Mouse (Mus musculus): Measurements from ENCODE around the gene B4gat1.
A peak's percentile ranks its signal among the peaks of the same experiment; 100 is the strongest.
"Not testable (repeated sequence)": the region's sequence is repeated elsewhere in the genome, so short reads cannot be mapped to it uniquely, and the experiment has no call there.

Gene B4gat1

DNA sequence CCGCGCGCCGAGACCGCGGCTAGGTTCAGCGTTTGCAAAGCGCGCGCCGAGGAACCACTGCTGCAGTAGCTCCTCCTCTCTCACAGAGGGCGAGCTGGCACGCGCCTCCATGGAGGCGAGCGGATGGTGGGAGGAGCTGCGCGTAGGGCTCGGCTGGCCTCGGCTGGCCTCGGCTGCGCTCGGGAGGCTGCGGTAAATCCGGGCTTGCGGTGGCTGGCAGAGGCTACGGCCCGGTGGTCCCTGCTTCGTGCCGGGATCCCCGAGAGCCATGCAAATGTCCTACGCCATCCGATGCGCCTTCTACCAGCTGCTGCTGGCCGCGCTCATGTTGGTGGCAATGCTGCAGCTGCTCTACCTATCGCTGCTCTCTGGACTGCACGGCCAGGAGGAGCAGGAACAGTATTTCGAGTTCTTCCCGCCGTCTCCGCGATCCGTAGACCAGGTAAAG is at the start of gene B4gat1, which contains the start of gene AC124502.3:
B4gat1 (plus strand) TSS at position 118 of the 448 bp plus-strand sequence.
AC124502.3 (plus strand) TSS at position 183 of the 448 bp plus-strand sequence.
- DNase-seq = peak; percentile 89

DNA sequence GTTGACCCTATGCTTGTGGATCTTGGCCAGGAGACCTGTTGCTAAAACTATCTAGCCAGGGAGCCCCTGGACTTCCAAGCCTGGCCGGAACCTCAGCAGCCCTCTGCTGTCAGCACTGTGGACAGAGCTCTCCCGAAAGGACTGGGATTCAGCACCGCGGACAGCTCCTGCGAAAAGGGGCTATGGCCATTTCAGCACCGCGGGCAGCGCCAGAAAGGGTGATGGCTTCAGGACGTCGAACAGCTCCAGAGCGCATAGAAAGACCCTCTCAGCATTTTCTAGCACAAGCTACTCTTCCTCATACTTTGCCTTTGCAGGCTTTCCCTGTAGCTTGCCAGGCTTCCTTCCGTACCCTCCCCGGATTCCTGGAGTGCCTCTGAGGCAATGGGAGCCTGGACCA is 49.6 kb upstream of the B4gat1 start:
- DNase-seq = peak; percentile 92

DNA sequence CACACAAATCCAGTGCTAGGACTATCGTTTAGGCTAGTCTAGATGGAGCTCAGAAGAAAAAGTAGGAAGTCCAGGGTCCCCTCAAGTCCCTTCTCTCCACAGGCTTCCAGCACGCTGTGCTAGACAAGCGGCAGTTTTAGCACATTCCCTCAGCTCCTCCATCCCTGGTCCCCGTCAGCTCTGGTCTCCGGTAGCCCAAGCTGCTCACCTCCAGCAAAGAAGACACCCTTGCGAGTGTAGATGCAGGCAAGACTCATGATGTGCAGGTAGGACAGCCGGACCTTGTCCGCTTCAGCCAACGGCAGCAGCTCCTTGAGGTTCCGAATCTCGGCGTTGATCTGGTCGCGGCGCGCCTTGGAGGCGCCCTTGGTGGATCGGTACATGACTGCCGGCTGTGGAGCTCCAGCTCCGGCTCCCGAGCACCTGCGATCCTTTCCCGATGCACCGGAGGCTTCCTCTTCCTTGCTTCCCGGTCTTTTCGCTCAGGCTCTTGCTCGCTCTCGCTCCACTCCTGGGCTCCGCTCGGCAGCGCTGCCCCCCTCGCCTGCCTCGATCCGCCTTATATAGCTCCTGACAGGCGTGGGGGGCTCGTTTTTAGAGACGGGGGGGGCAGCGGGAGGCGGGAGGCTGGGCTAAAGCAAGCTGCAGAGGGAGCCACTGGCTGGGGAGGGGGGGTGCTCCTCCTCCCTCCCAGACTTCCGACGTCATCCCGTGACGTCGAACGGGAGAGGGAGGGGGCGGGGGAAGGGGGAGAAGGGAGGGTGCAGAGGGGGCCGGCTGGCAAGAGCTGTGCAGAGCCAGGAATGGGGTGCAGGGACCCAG is 49.0 kb upstream of the B4gat1 start:
- no peak for DNase-seq

DNA sequence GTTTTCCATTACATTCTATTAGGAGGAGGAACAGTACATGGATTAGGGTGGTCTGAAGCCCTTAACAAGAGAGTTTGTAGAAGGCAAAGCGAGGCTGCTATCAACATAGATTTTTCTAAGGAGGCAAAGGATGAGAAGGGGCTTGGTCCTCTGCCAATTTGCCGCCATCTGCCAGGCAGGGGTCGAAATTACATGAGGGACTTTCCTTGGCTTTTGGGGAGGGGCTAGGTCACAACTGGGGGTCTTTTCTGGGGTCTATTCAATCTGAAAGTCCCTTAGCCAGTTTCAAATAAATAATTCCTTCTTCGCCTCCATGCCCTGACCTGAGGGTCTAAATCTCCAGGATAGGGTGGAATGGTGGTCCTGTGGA is 48.4 kb upstream of the B4gat1 start, which contains the start of gene Npas4:
Npas4 (minus strand) TSS at position 61 of the 370 bp plus-strand sequence.
- DNase-seq = no peak

DNA sequence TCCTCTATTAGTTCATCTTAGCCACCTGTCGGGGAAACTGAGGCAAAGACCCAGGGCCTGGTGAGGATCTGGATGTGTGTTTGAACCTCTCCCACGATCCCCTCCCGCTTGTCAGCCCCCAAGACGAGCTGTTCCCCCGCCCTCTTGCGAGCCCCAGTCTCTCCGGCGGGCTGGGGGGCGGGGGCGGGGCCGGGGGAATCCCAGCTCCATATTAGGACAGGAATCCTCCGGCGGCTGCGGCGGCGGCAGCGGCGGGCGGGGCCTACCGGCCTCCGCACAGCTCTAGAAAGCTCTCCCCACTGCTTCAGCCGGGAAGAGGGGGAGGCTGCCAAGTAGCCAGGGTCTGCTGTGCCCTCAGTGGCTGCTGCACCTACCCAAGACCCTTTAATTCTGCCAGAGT is 47.9 kb upstream of the B4gat1 start:
- DNase-seq = no peak

DNA sequence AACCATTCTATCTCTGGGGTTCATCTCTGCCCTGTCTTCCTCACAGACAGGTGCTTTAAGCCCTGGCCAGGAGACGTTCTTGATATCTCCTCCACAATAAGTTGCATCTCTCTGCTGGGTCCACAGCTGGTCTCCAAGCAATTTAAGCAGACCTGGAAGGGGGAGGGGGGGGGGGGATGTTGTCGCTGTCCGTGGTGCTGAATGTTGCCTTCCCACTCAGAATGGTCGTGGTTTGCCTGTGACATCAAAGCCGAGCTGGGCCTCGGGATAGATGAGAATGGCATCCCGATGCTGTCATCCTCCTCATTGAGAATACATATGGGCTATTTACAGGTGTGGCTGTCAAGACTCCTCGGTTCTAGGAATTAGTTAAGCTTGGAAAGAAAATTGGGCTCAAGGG is 46.3 kb upstream of the B4gat1 start:
- no peak for DNase-seq

DNA sequence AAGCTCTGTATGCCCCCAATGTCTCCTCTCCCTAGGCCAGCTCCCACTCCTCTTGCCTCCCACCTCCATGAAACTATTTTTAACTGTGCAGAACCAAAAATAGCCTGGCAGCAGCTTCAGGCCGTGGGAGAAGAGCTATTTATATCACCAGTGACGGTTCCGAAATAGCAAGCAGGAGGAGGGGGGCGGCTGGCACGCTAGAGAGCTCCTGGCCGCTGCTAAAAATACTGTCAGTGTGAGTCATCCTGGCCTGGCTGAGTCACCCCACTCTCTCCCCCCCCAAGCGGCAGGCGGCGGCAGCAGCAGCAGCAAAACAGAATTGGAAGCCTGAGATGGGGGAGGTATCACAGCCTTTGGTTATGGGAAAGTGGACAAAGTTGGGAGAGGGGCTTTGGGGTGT is 45.7 kb upstream of the B4gat1 start:
- DNase-seq = no peak

DNA sequence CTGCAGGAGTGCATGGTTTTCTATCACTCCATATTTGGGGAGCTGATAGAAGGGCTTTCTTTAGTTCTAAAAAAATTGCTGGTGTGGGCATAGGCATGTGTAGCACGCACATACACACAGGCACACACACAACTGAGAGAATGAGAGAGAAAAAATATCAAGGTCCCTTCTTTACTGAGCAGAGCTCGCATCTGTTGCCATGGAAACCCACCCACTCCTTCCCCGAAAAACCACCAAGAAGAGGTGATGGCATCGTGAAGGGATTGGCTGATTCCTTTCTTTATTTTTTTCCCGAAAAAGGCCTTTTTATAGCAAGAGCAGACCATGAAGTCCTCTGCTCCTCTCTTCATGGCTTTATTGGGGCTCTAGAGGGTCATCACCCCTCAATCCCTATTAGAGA is 44.6 kb upstream of the B4gat1 start:
- DNase-seq = no peak

DNA sequence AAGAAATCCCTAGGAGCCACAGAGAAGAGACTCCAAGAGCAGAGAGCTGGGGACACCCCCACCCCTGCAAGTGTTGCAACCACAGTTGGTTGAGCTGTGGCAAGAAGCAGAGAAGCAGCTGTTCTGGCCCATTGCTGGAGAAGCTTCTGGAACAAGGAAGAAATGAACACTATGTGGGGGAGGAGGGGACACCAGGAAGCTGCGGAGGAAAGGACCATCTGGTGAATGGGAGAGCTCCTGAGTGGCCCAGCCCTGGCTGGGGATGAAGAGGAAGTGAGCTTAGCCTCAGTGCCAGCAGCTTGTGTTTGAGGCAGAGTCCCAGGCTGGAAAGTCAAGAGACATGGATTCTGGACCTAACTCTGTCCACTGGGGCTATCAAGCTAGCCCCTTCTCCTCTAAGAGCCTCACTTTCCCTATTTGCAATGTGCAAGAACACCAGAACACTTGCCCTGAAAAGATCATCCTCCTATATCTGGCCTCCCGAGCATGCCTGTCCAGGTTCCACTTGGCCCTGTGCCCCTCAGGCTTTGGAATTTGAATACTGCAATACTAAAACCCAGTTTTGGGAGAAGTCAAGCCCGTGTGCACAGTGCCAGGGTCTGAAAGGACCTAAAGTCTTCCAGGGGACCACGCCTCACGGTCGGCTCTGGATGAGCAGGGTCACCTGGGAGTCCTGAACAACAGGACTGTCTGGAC is 39.0 kb upstream of the B4gat1 start:
- DNase-seq = no peak

DNA sequence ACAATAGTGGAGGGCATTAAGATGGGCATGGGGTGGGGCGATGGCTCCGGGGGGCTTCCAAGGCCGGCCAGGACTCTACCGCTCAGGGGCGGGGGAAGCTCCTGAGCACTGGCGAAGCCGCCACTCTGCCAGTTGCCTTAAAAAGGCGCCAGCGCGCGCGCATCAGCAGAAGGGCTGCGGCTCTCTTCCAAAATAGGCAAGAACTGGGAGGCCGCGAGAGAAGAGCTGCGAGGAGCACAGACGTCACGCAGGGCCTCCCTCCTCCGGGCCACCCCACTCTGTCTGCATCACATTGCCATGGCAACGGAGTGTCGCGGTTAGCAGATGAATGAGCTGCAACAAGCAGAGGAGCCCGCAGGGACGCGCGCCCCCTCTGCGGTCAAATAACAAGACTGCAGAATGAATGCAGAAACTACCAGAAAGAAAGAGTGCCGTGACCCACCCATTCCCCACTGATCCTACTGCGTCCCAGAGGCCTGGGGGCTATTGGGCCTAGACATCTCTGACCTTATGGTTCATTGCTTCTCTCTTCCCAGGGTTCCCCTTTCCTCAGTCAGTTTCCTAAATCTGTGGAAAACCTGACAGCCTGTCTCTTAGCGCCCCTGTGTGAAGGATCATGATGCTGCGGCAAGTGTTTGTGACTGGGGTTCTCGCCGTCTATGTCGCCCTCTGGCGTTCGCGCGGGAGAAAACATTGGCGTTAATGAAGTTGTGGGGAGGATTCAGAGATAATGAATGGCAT is 36.8 kb upstream of the B4gat1 start:
- peak; percentile 72 for DNase-seq

DNA sequence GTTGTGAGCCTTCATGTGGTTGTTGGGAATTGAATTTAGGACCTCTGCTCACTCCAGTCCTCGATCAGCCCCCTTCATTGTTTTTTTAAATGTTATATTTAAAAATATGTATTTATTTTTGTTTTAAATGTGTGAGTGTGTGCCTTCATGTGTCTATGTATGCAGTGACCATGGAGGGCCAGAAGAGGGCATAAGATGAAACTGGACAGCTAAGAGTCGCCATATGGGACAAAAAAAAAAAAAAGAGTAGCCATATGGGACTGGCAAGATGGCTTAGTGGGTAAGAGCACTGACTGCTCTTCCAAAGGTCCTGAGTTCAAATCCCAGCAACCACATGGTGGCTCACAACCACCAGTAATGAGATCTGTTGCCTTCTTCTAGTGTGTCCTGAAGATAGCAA is 35.0 kb upstream of the B4gat1 start:
- not testable (repeated sequence) for DNase-seq

DNA sequence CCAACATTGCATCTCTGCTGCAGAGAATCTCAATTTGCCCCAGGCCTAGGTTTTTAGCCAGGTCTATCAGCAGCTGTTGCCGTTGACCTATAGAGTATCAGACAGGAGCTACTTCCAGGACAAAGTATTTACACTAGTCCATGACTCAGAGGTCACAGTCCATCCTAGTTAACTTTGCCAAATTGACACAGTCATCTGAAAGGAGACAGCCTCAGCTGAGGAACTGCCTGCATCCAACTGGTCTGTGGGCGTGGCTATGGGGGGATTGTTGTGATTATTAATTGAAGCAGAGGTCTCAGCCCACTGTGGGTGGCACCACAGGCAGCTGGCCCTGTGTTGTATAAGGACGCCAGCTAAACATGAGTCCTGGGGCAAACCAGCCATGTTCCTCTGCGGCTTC is 33.7 kb upstream of the B4gat1 start:
- DNase-seq = no peak

DNA sequence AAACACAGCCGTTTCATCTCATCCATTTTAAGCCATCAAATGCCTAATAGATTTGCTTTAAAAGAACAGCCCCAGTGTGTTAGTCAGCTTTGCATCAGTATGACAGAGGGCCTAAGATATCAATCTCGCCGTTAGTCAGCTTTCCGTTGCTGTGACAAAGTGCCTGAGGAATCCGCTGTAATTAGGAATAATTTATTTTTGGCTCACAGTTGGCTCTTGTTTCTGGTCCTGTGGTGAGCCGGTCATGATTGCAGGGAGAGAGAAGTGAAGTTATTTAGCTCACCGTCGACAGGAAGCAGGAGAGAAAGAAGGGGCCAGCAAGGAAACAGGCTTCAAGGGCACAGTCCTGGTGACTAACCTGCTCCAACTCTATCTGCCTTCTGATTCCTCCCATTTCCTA is 25.5 kb upstream of the B4gat1 start:
- no peak for DNase-seq

DNA sequence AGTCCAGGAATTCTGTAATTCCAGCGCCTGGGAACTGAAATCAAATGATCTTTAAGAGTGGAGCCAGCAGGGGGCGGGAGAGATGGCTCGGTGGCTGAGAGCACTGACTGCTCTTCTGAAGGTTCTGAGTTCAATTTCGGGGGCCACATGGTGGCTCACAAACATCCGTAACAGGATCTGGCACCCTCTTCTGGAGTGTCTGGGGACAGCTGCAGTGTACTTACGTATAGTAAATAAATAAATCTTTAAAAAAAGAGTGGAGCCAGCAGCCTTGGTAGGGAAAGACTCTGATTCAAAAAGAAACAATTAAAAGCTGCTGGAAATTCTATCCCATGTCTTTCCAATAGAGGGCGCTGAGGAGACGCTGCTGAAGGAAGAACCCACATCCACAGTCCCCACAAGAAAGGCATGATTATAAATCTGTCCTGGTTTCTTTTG is 23.6 kb upstream of the B4gat1 start:
- DNase-seq = peak; percentile 57

DNA sequence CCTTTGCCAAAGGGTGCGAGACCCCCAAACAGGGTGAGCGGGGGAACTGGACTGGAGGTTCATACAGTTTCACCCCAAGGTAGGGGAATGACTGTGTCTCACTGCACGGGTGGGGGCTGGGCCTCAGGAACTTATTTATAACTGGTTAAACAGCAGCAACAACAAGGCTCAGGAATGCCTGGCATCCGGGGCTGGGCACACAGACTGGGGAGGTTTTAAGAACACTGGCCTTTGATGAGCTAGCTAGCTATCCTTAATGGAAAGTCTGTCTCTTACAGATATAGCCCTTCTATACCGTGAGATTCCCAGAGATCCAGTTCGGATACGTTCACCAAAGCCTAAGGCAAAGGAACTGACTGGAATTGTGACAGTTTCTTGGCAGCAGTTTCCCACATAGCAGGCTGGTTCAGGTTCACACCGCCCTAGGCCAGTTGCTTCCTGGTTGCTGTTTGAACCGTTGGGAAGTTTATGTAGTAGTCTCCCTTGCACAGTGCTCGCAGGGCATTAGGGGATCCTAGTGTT is 22.3 kb upstream of the B4gat1 start:
- peak; percentile 75 for DNase-seq

DNA sequence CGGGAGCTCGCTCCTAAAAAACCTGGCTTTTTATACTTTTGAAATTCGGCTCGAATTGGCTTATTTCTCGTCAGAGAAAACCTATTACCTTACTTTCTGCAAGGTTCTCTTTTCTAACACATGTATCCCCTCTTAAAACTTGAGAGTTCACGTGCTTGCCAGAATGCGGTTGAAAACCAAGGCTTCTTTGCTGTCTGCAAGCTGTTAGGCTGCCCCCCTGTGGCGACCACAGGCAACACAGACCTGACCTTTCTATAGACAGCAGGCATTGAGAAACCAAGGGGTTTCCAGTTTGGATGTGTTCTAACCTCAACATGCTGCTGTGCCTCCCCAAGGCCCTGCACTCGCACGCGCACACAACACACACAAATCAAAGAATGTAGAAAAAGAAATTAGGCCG is 21.8 kb upstream of the B4gat1 start:
- peak; percentile 71 for DNase-seq

DNA sequence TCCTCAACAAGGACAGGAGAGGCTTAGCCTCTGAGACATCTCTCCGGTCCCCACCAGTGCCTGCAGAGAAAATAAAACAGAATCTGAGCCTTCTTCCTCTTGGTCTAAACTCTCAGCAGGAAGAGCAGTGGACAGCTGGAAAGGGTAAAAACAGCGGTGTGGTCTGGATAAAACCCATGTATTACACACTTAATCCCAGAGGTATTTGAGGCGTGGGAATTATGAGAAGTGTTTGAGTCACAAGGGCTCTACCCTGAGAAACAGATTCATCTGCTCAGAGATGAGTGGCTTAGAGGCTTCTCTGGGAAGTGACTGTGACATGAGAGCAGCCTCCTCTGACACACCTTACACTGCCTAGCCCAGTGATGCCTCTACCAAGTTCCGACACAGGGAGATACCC is 21.0 kb upstream of the B4gat1 start:
- DNase-seq = no peak

DNA sequence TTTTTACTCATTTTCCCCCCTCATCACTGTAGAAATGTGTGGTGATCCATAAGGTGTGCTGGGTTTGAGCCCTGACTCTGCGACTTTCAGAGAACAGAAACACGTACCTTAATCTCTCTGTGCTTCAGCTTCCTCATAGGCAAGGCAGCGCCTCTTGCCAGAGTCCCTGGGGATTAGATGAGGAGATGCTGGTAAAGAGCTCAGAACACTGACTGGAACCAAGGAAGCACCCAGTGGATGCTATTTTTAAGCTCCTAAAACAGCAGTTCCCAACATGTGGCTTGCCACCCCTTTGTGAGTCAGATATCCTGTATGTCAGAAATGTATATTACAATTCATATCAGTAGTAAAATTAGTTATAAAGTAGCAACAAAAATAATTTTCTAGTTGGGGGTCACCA is 20.4 kb upstream of the B4gat1 start:
- DNase-seq = no peak

DNA sequence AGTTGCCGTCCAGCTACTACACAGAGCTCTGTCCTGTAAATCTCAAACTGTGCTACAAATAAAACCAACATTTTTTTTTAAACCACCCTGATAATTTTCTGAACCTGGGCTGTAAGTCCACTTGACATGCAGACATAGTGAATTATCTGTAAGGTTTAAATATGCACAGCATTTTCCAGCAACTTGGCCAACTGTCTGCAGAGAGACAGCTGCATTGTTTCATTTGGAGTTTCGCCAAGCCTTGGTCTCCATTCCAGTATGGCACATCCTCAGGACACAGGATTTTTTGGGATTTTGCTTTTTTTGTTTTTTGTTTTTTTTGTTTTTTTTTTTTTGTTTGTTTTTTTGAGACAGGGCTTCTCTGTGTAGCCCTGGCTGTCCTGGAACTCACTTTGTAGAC is 17.2 kb upstream of the B4gat1 start:
- no peak for DNase-seq

DNA sequence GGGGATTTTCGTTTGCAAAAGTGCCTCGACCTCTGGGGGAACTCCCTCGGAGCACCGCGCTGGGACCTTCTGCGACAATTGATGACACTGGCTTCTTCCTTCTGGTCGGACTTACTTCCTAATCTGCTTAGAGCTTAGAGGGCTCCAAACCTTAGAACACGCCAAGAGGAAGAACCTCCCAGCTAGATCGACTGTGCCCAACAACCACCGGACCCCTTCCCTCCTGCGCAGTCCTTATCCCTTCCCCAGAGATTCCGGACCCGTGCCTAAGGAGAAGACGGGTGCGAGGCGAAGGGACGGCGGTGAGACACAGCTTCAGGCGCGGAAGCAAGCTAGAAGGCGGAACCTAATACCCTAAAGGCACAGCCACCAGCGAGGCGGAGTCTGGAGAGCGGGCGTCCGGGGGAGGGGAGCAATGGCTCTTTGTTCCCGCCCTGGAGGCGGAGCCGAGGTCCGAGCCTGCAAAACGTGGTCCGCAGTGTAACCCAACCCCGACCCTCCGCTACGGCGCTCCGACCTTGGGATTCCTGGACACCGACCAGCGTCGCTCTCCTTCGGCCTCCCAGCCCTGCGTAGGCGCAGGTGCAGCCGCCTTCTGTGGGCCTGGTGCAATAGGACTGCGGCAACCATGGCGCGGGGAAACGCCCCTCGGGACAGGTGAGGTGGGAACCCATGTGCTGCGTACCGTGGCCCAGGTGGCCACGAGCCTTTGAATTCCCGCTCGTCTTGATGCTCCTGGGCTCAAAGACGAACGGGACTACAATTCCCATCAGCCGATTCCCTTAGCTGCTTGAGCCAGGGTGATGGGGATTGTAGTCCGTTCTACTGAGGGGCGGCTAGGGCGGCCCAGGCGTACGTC is 14.8 kb upstream of the B4gat1 start, which contains the start of gene Slc29a2:
Slc29a2 (plus strand) TSS at position 240 of the 859 bp plus-strand sequence.
- peak; percentile 95 for DNase-seq

DNA sequence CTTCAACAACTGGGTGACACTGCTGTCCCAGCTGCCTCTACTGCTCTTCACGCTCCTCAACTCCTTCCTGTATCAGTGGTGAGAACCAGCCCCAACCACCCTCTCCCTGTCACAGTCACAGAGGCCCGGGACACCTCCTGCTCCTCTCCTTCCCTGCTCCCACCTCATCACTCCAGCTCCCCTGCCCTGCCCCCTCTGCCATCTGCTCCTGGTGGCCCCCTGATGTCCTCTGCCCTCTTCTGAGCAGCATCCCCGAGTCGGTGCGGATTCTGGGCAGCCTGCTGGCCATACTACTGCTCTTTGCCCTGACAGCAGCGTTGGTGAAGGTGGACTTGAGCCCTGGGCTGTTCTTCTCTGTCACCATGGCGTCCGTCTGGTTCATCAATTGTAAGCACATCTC is 12.5 kb upstream of the B4gat1 start:
- DNase-seq = no peak

DNA sequence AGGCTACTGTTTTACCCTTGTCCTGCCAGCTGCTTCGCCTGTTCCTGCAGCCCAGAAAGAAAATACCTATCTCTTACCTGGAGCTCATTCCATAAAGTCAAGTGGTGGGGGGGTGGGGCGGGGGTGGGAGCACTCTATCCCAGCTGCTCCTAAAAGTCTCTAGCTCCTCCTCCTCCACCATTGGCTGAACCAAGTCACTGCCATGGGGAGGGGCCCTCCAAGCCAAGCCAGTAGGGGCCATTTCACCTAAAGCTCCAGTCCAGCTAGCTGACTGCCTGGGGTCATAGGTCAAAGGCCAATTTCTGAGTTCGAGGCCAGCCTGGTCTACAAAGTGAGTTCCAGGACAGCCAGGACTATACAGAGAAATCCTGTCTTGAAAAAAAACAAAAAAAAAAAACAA is 5.9 kb upstream of the B4gat1 start:
- DNase-seq = no peak
